Mouse (Mus musculus) urinary bladder, adult 18-20 months (tissue): ENCODE data around the gene Zdhhc18.
A peak's percentile ranks its signal among the peaks of the same experiment; 100 is the strongest.

Experiments
- DNase-seq, 2 experiments: peaks; one replicate each; pipeline ENCODE4 v3.0.0; 2022; ENCODE audit warnings: low spot score in 2 of 2, mixed read lengths in 2 of 2

Zdhhc18 gene

DNA sequence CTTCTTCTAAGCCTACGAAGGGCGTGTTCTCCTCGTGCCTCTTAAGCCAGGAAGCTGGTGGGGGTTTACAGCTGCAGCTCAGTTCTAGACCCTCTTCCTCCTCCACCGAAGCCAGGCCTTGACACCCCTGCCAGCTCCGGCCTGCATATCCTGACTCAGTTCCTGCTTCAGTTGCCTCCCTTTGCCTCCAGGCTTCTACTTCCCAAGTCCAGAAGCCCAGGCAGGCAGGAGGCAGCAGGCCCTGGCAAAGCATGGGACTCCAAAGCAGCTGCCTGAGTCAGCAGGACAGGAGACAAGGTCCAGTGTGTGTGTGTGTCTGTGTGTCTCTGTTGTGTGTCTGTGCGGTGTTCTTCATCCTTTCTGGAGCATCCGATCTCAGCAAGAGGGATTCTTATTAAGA is 45.8 kb downstream of the Zdhhc18 start:
- no peak for DNase-seq

GRCm38 (mm10) chr4:133603056-133603455 is 46.9 kb downstream of the Zdhhc18 start:
- DNase-seq = no peak

- peak; percentile 81 to 88 for DNase-seq
These were observed 48.2 kb downstream of the Zdhhc18 start, which contains the start of gene Sfn for GRCm38 (mm10) chr4:133601721-133602218. Gene Sfn (minus strand): TSS chr4:133602168.

DNA sequence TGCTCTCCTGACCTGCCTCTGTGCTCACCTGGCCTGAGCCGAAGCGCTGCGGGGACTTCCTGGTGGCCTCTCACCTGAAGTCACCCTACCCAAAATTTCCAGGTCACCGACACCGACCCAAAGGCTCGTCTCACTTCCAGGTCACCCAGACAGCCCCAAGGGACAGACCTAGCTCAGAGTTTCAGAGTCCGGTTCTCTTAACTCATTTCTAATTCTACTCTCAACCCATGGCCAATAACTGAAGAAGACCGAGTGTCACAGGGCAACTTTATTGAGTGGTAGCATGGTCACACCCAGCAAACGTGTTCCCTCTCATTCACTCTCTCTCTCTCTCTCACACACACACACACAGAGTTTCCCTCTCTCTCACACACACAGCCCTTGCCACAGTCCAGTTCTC is 49.6 kb downstream of the Zdhhc18 start:
- peak in 1 of 2 experiments; percentile 40 for DNase-seq

- DNase-seq = peak; percentile 89 to 96
These were observed 50.3 kb downstream of the Zdhhc18 start for GRCm38 (mm10) chr4:133599571-133600073.

DNA sequence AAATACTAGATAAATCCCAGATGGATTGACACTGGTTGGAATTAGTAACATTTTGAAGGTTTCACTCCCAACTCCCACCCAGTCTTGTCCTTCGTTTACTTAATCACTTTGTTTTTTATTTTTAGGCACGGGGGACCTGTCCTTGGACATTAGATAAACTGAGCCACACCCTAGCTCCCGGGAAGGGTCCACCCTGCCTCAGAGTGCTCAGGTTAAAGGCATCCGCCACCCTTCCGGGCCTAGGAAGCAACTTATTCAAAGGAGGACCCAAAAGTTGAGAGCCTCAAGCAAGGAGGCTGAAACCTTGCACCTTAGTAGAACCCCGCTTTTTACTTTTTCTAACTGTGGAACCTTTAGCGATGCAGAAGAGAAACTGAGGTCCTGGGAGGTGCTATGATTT is 50.8 kb downstream of the Zdhhc18 start:
- DNase-seq = no peak

DNA sequence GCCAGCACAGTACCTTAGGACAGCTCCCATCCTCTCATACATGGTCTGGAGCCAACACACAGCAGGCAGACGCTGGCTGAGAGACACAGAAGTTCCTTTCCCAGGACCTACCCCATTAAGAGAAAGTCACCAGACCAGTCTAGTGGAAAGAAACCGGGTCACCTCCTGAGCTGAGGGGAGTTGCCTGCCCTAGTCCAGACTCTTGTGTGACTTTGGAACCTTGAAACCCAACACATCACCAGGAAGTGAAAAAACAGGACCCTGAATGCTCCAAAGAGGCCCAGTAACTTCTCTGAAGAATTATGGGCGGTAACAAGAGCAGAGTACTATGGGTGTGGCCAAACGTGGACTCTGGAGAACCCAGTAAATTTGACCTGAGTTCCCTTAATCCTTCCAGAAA is 51.3 kb downstream of the Zdhhc18 start:
- DNase-seq = no peak

- DNase-seq = no peak
These were observed 53.9 kb downstream of the Zdhhc18 start for GRCm38 (mm10) chr4:133596084-133596483.

DNA sequence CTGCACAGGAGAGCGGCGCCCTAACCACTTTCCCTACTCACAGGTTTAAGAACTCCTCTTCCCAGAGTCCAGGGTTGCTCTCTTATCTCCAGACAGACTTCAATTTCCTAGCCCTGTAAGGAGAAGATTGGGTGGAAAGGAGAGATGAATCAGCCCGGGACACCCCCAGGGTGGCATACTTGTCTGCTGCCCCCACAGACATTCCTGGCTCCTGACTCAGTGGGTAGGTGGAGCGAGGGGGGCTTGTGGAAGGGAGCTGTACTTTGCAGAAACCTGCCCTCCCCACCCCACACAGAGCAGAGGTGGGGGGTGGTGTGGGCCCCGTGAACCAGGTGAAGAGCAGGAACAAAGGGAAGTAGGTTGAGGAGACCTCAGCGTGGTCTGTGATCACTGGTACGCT is 54.4 kb downstream of the Zdhhc18 start:
- peak in 1 of 2 experiments; percentile 31 for DNase-seq

DNA sequence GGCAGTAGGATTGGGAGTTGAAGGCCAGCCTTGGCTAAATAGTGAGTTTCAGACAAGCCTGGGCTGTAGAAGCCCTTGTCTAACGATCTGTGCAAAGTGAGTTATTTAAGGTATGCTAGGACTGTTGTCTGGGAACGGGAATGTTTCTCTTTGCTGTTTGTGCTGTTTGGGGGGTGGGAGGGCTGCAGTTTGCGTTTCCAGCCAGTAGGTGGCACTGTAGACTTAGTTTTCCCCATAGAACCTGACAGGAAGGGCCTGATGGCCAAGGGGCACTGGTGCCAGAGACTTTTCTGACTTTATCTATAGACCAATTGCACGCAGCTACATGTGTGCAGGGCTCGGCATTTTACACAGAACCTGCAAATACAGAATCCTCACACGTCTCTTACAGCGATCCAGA is 57.4 kb downstream of the Zdhhc18 start:
- DNase-seq = no peak

DNA sequence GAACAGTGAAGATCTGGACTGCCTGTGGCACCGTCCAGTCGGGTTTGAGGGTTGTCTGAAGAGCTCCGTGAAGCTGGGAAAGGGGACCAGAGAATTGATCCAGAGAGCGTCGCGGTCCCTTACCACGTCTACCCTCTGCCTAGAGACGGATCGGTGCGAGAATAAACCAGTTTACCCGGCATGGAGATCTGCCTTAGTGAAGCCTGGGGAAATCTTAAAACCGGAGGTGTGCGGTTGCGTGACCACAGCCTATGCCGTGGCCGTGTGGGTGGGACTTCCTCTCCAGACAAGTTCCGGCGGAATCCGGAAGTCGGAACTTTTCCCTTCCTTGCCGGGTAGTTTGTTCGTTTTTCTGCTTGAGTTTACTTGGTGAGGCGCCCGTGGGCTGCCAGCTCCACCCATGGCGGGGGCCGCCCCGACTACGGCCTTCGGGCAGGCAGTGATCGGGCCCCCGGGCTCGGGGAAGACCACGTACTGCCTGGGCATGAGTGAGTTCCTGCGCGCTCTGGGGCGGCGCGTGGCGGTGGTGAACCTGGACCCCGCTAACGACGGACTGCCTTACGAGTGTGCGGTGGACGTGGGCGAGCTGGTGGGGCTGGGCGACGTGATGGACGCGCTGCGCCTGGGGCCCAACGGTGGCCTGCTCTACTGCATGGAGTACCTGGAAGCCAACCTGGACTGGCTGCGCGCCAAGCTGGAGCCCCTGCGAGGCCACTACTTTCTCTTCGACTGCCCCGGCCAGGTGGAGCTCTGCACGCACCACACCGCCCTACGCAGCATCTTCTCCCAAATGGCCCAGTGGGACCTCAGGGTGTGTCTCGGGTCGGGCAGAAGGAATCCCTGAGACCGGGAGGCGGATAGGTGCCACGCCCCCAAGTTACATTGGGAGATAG is 65.6 kb downstream of the Zdhhc18 start, which contains the start of gene Gpn2:
Gene Gpn2, plus strand, starts transcription at position 304 of the 893 bp plus-strand sequence.
- peak; percentile 43 to 73 for DNase-seq

DNA sequence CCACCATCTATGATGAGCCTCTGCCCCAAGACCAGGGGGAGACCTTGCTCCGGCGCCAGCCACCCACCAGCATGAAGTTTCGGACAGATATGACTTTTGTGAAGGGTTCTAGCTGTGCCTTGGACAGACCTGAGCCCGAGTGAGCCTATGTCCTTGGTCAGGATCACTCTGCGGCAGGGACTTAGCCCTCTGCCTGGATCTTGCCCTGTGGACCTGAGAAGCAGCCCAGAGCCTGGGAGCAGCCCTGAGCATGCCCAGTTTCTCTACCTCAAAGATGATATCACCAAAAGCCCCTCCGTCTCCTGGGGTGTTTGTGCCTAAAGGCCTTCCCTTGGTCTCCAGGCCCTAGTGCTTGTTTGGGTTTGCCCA is 66.3 kb downstream of the Zdhhc18 start:
- DNase-seq = no peak

- no peak for DNase-seq
These were observed 72.0 kb downstream of the Zdhhc18 start for GRCm38 (mm10) chr4:133577983-133578382.

- DNase-seq = no peak
These were observed 75.1 kb downstream of the Zdhhc18 start for GRCm38 (mm10) chr4:133574843-133575202.

- DNase-seq = peak; percentile 86 to 89
These were observed 75.7 kb downstream of the Zdhhc18 start, which contains the start of gene Gpatch3 for GRCm38 (mm10) chr4:133574070-133574842. Gene Gpatch3 (plus strand): TSS chr4:133574745.

DNA sequence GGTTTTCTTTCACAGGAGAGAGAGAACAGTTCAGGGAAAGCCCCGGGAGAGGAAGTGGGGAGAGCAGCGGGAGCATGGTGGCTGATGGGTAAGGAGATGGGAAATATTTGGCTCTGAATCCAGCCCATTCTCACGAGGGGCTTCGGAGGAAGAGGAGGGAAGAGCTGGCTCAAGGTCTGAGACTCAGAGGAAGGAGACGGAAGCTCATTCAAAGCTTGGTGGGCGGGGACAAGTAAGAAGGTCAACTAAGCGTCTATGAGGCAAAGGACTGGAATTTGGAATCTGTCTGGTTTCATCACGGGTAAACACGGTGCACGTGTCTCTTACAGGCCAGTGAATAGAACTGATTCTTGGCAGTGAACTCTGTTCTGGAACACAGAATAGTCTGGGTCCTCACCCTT is 79.9 kb downstream of the Zdhhc18 start:
- DNase-seq = no peak

DNA sequence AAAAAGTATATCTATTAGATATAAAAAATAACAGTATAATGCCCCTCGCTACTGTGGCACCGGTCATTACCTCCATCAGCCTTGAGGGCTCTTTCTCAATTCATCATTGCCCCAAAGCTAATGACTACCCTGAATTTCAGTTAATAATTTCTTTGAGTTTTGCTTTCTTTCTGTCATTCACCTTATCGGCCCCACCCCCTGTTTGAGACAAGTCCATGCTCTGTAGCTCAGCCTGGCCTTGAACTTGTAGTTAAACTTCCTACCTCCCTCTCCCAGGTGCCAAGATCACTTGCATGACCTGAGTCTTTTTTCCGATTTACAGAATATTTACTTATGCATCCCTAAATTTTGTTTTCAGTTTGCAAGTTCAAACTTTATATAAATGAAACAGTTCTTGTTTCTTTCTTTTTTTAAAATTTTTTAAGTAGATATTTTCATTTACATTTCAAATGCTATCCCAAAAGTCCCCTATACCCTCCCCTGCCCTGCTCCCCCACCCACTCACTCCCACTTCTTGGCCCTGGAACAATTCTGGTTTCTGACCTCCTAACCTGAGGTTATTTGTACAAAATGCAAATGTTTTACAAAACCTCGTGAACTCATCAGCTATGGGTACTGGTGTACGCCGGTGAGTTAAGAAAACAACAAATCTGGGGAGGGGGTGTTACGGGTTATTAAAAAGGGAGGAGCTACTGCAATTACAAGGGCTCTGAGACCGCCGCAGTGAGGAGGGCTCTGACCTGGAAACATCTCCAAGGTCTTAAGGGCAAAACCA is 80.5 kb downstream of the Zdhhc18 start:
- no peak for DNase-seq

DNA sequence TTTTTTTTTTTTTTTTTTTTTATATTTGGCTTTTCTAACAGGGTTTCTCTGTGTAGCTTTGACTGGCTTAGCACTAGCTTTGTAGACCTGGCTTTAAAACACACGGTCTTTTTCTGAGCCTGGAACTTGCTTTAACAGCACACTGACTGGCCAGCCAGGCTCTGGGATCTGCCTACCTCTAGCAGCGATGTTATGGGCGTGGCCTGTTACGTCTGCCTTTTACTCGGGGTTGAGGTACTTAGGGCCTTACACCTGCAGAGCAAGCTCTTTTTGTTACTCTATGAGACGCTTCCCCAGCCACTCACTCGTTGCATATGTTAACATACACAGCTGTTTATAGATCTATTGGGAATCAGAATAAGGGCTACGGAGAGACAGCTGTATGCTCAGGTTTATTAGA is 82.7 kb downstream of the Zdhhc18 start:
- DNase-seq = no peak

DNA sequence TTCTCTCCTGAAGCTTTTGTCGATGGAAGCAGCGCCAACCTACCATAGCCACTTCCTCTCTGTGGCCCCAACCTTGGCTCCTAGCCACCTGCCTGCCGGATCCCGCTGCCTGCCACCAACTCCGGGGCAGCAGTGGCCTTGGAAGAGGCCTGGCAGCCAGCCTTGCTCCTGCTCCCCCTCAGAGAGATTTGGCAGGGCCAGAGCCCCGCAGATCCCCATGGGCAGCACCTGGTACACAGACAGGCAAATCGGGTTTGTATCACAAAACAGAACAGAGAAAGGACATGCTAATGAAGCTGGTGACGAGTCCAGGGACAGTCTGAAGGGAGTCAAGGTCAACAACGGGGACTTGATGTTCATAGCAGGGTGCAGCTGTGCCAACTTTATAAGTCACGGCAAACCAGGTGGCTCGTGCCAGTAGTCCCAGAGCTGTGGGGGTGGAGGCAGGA is 86.8 kb downstream of the Zdhhc18 start:
- no peak for DNase-seq

- DNase-seq = no peak
These were observed 88.3 kb downstream of the Zdhhc18 start for GRCm38 (mm10) chr4:133561622-133562021.

DNA sequence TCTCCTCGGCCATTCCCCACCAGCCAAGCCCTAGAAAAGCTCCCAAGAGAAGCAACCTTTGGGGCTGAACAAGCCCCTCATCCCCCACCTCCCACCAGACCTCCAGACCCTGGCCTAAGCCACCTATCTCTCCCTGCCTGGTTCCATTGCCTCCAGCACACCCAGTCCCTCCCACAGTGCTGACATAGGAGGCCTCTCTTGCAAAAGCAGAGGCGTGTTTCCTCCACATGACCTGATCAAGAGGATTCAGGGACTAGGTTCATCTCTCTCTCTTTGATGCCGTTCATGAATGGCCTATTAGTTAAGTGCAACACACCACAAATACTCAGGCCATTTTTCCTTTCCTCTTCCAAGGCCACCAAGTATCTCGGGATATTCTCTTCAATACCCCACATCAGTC is 90.1 kb downstream of the Zdhhc18 start:
- DNase-seq = no peak
